Mouse (Mus musculus): Measurements from ENCODE around the gene Numb.
A peak's percentile ranks its signal among the peaks of the same experiment; 100 is the strongest.
"Not testable (repeated sequence)": the region's sequence is repeated elsewhere in the genome, so short reads cannot be mapped to it uniquely, and the experiment has no call there.

Numb gene

DNA sequence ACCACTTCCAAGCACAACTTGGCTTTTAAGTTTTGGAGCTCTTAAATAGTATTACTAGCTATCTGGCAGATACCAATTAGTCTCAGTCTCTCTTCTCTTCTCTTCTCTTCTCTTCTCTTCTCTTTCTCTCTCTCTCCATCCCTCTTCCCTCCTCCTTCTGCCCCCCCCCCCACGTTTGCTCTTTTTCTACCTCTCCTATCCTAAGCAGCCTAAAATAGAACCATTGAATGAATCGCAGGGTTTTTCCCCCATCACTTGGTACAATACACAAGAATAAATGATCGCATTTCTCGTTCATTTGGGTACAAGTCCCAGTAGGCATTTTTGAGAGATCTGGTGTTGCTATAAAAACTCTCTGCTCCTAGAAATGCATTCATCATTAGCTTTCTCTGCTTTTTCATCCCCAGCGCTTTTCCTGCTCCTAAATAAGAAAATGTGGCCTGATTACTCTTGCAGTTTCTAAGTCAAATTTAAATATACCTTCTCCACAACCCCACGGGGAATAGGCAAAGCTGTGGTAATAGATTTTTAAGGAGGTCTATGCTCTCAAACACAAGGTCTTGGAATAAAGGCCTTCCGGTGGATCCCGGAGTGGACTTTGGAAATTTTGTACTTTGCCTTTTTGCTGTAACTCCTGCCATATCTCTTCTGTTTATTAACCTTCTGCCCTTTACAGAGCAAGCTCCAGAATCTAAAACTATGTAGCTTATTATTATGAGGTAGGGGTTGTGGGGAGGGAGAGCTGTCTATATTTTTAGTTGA, 1.2 kb upstream of the Numb start:
- no peak for DNase-seq (ENCODE audit: low spot score in 2 of 2)

DNA sequence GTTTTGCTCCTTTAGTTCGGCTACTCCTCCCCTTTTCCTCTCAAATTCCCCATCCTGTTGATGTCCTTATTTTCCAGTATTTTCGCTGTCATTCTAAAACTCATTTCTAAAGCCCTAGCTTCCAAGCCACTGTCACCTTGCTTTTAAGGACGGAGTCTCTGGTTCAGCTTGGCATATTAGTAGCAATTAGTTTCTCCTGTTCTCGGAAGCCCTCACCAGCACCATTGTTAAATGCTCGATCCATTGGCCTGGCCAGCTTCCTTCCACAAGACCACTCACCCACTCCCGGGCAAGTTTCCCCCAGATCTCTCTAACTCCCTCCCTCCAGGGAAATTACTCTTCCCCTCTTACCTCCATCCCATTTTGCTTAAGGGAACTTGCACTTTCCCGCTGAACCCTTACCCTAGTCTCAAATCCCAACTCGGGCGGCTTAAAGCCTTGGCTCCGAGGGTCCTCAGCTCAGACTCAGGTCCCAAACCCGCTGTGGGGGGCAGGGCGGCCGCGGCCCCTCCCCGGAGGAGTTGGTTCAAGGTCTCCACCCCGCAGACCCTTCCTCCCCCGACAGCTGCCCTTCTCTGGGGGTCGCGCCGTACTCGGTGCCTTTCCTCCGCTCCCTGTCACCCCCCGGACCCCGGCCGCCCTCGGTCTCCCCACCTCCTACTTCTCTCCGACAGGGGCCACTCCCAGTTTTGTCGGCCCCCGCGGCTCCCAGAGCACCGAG, 853 bp downstream of the Numb start:
- peak; percentile 21 to 73 for DNase-seq (ENCODE audit: low spot score in 2 of 2)

DNA sequence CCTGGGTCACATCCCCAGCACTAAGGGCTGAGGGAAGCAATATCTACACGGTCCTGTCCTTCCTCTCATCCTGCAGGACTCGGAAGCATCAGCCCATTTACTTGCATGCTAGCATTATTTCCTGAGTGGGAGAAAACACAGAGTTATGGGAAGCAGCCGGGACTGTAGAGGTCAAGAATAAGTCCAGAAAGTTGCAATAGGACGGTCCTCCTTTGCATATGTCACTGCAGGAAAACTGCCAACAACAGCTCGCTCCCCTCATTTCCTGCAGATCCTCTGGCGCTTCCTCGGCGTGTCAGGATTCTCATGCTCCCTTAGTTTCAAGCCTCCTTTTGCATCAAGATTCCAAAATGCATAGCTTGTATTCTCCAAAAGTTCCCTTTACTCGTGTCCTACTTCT, 4.8 kb downstream of the Numb start:
- no peak for DNase-seq (ENCODE audit: low spot score in 2 of 2)

DNA sequence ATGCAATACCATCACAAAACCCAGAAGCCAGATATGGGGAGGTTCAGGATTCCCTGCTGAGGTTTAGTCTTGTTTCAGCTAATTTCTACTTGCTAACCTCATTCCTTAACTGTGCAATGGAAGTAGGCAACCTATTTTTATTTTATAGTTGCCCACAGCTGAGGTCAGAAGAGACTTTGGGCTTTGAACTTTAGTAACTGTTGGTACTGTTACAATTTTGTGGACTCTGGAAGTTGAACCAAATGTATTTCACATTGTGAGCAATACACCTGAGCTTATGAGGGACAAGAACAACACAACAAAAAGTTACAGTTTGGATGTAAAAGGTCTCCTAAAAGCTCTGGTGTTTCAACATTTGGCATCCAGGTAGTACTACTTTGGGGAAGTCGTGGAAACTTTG, 6.9 kb downstream of the Numb start:
- no peak for DNase-seq (ENCODE audit: low spot score in 2 of 2)

DNA sequence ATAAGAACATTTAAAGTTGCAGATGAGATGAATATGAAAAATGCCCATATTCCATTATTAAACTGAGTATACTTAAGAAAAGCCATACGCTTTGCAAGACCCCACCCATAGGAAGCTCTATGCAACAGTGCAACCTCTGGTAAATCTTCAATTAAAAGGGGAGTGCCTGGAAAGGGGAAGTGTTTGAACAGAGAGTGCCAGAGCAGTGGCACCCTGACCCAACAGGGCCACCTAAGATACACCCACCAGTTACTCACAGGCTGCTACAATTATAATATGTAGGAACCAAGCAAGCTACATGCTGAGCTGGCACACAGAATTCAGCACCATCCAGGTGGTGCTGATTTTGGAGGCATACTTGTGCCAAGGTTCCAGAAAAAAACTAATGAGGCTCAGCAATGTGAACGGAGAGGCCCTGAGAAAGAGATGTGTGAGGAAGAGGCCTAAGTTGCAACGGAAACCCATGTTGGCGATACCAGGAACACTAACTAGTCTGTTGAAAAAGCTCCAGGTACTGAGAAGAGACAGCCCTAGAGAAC, 7.5 kb downstream of the Numb start:
- DNase-seq (ENCODE audit: low spot score in 2 of 2): no peak

DNA sequence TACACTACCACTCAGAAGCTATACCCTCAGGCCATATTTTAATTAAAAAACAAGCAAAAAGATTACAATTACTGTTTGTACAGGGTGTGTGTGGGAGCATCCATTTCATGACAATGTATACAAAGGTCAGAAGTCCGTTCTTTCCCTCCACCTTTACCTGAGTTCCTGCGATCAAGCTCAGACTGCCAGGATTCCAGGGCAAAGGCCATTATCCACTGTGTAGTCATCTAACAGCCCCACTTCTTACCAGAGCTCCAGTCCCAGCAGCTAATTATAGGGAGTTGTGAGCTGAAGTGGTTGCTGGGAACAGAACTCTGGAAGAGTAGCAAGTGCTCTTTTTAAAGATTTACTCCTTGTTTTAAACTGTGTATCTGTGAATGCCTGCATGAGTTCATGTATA, 11.3 kb downstream of the Numb start:
- DNase-seq (ENCODE audit: low spot score in 2 of 2): no peak

DNA sequence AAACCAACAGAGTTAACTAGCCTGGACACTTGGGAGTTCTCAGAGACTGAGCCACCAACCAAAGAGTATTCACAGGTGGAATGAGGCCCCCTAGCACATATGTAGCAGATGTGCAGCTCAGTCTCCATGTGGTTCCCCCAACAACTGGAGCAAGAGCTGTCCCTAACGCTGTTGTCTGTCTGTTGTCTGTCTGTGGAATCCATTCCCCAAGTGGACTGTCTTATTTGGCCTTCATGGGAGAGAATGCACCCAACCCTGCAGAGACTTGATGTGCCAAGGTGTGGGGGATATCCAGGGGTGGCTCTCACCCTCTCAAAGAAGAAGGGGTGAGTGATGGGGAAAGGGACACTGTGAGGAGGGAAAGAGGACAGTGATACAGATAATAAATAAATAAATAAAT, 28.8 kb downstream of the Numb start:
- no peak for DNase-seq (ENCODE audit: low spot score in 2 of 2)

DNA sequence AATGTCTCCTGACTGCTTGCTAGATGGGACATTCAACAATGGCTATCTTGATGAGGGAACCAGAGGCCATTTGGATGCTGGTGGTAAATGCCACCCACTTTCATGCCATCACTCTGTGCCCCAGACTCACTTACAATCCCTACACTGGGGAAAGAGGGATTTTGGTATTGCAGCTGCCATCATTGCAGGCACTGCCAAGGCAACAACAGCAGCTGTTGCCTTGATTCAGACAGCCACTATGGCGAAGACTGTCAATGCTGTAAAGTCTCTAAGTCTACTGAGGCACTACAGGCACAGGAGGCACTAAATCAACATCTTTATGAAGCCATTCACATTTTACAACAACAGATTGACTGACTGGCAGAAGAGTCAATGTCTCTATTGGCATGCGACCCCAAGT, 30.5 kb downstream of the Numb start:
- no peak for DNase-seq (ENCODE audit: low spot score in 2 of 2)

DNA sequence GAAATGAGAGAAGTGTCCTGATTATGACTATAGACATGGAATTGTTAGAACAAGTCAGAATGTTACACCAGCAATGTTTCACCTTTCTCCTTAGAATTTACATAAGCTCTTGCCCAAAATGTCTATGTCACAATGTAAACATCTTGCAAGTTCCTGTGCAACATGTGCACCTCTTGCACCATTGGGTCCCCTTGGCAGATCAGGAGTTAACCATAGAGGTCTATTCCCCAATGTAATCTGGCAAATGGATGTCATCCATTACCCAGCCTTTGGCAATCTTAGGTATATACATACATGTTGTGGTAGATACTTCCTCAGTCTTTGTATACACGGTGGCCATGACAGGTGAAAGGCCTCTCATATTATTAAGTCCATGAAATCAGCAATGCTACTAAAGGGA, 32.6 kb downstream of the Numb start:
- DNase-seq (ENCODE audit: low spot score in 2 of 2): no peak

DNA sequence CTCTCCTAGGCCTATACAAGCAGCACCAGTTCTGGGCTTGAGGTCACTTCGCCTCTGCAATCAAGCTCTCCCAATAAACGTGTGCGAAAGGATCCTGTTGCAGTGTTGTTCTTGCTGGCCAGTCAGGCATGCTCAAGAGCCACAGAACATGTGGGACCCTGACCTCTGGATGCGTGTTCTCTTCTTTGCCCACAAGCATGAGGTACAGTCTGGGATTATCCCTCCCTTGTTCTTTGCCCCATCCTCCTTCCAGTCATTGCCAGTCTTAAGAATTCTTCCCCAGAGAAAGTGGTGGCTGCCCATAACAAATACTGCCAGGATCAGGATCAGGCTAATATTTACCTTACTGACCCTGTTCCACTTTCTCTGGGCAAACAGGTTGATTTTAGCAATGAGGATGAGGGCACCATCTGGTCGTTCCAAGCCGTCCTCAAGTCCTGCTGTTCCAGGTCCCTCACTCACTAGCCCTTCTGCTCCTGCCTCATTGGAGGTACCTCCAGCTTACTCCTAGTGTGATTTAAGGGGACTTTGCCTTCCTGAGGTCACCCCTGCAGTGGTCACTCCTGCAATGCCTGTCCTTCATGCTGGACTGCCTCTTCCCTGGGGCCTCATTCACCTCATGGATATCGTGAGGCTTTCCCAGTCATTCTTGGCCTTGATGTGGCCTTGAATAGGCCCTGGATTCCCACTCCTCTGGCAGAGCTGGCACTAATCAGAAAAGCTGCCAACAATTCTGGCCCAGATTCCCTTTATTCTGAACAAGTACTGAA, 36.0 kb downstream of the Numb start:
- DNase-seq (ENCODE audit: low spot score in 2 of 2): no peak

DNA sequence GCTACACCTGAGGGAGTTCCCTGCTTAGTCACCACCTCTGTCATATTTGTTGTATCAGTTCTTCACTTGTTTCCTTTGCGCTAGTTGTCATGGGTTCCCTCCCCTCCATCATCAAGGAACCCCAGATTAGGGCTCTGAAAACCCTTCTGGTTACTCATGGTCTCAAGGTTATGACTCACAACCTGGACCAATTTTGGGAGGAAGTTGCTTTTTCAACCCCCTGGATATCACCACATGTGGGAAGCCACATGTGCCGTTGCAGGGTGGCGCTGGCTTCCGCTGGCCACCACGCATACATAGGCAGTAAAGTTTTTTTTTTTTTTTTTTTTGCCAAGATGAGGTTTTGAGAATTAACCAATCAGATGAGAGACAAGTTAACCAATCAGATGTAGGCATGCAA, 36.7 kb downstream of the Numb start:
- not testable (repeated sequence) for DNase-seq (ENCODE audit: low spot score in 2 of 2)

DNA sequence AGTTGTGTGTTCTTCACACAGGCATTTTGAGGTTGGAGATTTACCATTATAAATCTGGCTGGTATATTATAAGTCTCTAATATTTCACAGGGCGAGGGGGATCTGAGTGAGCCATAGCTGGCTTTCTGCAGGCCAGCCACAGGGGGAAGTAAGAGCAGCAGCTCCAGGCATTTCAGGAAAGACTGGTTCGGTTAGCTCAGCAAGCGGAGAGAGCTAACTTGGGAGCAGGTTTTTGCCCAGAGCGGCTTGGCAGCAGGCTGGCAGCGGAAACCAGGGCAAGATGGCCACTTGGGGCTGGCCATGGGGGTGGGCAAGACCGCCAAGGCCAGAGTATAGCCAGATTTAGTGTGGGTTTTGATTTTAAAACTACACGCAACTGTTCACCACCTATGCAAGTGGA, 39.2 kb downstream of the Numb start:
- DNase-seq (ENCODE audit: low spot score in 2 of 2): no peak

DNA sequence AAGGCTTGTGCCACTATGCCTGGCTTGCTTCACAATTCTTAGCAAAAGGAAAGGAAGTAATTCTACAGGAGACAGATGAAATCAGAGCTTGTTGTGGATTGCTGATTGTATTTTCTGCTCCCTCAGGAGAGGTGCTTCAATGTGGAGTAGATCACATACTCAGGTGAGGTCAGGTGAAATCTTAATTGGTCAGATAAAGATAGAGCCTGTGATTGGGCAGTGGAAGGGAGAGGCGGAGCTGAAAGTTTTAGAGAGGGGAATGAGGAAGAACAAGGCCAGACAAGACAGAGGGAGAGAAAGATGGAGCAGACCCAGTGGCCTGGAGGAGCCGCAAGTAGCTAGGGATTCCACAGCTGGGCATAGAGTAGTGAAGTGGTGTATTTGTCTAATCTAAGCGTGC, 39.6 kb downstream of the Numb start:
- no peak for DNase-seq (ENCODE audit: low spot score in 2 of 2)

DNA sequence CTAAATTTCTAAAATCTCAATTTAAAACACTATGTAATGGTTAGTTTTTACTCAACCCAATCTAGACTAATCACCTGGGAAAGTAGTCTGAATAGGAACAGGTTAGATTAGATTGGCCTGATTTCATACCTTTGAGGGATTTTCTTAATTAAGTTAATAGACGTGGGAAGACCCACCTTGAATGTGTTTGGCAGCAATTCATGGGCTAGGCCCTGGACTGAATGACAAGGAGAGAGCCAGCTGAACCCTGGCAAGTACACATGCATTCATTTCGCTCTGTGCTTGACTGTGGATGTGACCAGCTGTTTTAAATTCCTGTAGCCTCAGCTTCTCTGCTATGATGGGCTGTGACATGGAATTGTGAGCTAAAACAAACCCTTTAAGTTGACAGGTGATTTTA, 40.8 kb downstream of the Numb start:
- no peak for DNase-seq (ENCODE audit: low spot score in 2 of 2)

DNA sequence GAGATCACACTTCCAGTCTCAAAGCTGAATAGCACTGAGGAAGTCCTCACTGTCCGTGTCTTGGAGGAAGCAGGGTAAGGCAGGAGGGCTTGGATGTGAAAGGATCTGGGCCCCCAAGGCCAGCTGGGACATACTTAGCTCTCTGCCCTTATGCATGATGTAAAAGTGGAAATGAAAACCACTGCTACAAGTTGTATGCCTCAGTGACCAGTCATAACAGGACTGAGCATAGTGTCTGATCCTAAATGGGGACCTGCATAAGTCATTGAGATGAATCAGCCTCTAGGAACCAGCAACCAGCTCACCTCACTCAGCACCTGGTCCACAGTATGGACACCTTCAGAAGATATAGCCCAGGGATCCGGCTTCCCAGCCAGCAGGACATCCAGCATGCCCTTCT, 46.6 kb downstream of the Numb start:
- peak in 1 of 2 experiments; percentile 30 for DNase-seq (ENCODE audit: low spot score in 2 of 2)

DNA sequence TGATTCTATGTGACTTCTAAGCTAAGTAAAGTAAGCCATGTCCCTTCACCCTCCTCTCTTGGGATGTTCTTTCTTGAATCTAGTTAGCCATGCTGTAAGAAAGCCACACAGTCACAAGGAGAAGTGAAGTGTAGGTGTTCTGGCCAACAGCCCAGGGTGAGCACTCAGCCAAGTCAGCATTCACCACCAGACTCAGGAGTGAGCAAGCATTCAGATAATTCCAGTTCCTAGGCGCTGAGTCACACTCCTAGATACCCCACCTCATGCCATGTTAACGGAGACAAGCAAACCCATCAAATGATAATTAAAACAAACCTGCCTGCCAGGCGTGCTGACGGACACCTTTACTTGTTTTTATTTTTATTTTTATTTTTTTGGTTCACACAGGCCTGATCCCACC, 47.1 kb downstream of the Numb start:
- peak in 1 of 2 experiments; percentile 32 for DNase-seq (ENCODE audit: low spot score in 2 of 2)

DNA sequence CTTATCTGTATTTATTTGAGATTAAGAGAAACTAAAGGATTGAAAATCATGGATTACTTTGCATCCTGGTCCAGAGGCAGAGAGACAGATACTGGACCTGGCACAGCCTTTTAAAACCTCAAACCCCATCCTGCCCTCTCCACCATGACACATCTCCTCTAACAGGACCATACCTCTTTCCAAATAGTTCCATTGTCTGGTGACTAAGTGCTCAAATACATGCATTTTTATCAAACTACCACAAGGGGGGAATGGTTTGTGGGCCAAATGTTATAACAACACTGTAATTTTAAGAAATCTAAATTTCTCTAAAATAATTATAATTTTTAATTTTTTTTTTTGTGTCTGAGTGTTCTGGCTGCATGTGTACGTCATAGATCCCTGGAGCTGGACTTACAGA, 57.2 kb downstream of the Numb start:
- no peak for DNase-seq (ENCODE audit: low spot score in 2 of 2)

DNA sequence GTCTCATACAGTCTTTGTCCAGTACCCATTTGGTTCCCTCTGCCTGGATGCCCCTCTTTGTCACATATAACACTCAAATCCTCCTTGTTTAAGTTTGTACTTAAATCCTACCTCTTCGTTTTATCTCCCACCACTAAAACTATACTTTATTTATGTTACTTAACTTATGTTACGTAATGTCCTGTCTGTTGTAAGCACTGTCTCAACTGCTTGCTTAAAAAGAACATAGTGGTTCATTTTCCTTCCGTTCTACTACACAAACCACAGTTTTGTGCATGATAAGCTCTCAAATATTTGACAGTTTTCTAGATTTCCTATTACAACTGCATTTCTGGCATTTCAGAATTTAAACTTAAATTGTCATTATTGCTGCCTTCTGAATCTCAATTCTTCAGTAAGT, 59.9 kb downstream of the Numb start:
- no peak for DNase-seq (ENCODE audit: low spot score in 2 of 2)

DNA sequence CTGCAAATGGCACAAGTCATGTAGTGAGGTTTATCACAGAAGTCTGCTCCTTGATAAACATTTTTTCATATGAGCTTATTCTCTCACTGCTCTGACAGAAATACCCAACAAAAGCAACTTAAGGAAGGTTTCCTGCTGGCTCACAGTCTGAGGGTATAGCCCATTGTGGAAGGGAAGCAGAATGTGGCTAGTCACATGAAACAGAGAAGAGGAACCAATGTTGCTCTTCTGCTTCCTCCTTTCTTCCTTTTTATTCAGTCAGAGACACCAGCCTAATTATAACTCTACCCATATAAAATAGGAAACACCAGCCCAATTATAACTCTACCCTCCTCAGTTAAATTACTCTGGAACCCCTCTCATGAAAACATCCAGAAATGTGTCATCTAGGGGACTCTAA, 61.0 kb downstream of the Numb start:
- DNase-seq (ENCODE audit: low spot score in 2 of 2): peak in 1 of 2 experiments; percentile 25

DNA sequence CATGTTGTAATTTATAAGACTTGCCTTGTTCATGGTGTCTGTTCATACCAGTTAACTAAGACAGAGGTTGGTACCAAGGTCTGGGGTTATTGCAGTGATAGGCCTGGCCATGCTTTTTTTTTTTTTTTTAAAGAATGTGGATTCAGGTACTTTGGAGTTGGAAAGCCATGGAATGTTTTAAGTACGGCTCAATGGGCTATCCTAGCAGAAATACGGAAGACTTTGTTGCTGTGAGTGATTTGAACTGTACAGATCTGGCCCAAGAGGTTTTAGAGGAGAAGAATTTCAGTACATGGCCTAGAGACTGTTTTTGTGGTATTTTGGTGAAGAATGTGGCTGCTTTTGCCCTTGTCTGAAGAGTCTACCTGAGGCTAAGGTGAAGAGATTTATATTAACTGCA, 63.7 kb downstream of the Numb start:
- DNase-seq (ENCODE audit: low spot score in 2 of 2): peak in 1 of 2 experiments; percentile 1

DNA sequence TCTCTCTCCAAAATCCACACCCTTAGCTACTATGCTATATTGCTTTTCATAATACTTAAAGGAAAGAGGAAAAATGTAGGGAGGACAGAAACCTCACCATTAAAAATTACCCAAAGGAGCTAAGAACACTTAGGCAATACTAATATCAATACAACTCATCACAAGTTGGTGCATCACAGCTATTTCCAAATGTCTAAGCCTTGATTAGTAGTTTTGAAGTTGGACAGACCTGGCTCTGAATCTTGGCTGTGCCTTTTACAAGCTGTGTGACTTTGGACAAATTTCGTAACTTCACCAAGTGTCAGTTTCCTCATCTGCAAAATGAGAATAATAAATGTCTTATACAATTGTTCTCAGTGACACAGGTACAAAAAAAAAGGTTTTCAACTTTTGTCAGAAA, 66.5 kb downstream of the Numb start:
- DNase-seq (ENCODE audit: low spot score in 2 of 2): no peak

DNA sequence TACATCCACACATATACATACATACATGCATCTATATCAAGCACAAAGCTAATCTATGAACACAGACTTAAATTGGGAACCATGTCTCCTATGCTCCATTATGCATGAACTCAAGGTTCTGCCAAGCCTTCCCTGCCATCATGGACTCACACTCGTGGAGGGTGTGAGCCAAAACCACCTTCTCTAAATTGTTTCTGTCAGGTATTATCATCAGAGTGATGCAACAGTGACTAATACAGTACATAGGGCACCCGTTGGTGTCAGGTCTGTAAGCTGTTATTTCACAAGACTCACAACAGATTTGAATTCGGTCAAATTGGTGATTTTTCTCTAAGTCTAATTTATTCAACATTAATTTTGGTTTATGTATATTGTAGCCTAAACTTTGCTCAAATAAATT, 67.5 kb downstream of the Numb start:
- DNase-seq (ENCODE audit: low spot score in 2 of 2): peak in 1 of 2 experiments; percentile 15

All from spleen, postnatal 4 days (tissue).